Mouse (Mus musculus) A20 (cell line): ENCODE measurements around the gene Hc.

Experiments
- DNase-seq: peaks from one replicate; pipeline ENCODE4 v3.0.0-alpha.2; 2011; ENCODE audit warnings: low read depth, low spot score

Gene Hc

GRCm38 (mm10) chr2:35057243-35057642 lies 4.0 kb downstream of the Hc start:
- no peak for DNase-seq

- peak; percentile 64 for DNase-seq
Measured at GRCm38 (mm10) chr2:35048851-35049250, 12.4 kb downstream of the Hc start.

GRCm38 (mm10) chr2:35044956-35045355 lies 16.3 kb downstream of the Hc start:
- peak; percentile 60 for DNase-seq

- DNase-seq: no peak
Measured at GRCm38 (mm10) chr2:35038580-35039375, 22.5 kb downstream of the Hc start.

- DNase-seq: no peak
Measured at GRCm38 (mm10) chr2:35024646-35025154, 36.5 kb downstream of the Hc start.

GRCm38 (mm10) chr2:35021806-35022205 lies 39.4 kb downstream of the Hc start:
- no peak for DNase-seq

GRCm38 (mm10) chr2:35015861-35016260 lies 45.4 kb downstream of the Hc start:
- no peak for DNase-seq

- no peak for DNase-seq
Measured at GRCm38 (mm10) chr2:35011649-35012048, 49.6 kb downstream of the Hc start.

- DNase-seq: no peak
Measured at GRCm38 (mm10) chr2:34998956-34999355, 62.3 kb downstream of the Hc start.

GRCm38 (mm10) chr2:34996506-34996905 lies 64.7 kb downstream of the Hc start:
- no peak for DNase-seq

GRCm38 (mm10) chr2:34993696-34994356 lies 67.4 kb downstream of the Hc start:
- no peak for DNase-seq

- peak; percentile 22 for DNase-seq
Measured at GRCm38 (mm10) chr2:34992729-34993695, 68.2 kb downstream of the Hc start.

- DNase-seq: no peak
Measured at GRCm38 (mm10) chr2:34991966-34992365, 69.3 kb downstream of the Hc start.

- DNase-seq: no peak
Measured at GRCm38 (mm10) chr2:34989749-34990148, 71.5 kb downstream of the Hc start.

GRCm38 (mm10) chr2:34987595-34987994 lies 73.6 kb downstream of the Hc start:
- no peak for DNase-seq

- no peak for DNase-seq
Measured at GRCm38 (mm10) chr2:34984885-34985284, 76.4 kb downstream of the Hc start.

GRCm38 (mm10) chr2:34982906-34983698 lies 78.1 kb downstream of the Hc start:
- DNase-seq: no peak

GRCm38 (mm10) chr2:34982096-34982724 lies 79.0 kb downstream of the Hc start:
- no peak for DNase-seq

- DNase-seq: no peak
Measured at GRCm38 (mm10) chr2:34979459-34980011, 81.7 kb downstream of the Hc start.

- DNase-seq: no peak
Measured at GRCm38 (mm10) chr2:34978226-34978625, 83.0 kb downstream of the Hc start.
